Mouse (Mus musculus): ENCODE results near the gene Olfr959.

GRCm38 (mm10) chr9:39575469-39575868 is at the start of gene Olfr959:
- no peak for TF ChIP-seq POLR2A (IDR thresholded peaks at IDR 0.05; ENCODE audit: insufficient read depth, low read length)
- TF ChIP-seq EP300 (IDR thresholded peaks at IDR 0.05; ENCODE audit: insufficient read depth, low read depth, low read length): no peak

Measured in ES-Bruce4 (cell line).